Mouse (Mus musculus) left cerebral cortex, postnatal 4 days (tissue): ENCODE results near the gene Tent5c. TPM values are rescaled to one million over a fixed set of nuclear protein-coding genes. Genes with fewer than 3 reads are reported as not detected.
"Not testable (repeated sequence)": the region's sequence is repeated elsewhere in the genome, so short reads cannot be mapped to it uniquely, and the experiment has no call there.

Source experiments
- DNase-seq: peaks from one replicate; pipeline ENCODE4 v3.0.0-alpha.2; 2022
- intact Hi-C: fragments of 180-260 bp; cut with DNase I; formaldehyde crosslinking; loops from one replicate; pipeline ENCODE4 v1.15.1; 2025
- total RNA-seq, 2 experiments: library from RNA; stranded (reverse); gene quantifications; 2 replicates each; pipeline ENCODE4 v1.2.3; 2021

Gene Tent5c
- total RNA-seq, 2 experiments from 2014 or later = 1.0 to 1.8 TPM

DNA sequence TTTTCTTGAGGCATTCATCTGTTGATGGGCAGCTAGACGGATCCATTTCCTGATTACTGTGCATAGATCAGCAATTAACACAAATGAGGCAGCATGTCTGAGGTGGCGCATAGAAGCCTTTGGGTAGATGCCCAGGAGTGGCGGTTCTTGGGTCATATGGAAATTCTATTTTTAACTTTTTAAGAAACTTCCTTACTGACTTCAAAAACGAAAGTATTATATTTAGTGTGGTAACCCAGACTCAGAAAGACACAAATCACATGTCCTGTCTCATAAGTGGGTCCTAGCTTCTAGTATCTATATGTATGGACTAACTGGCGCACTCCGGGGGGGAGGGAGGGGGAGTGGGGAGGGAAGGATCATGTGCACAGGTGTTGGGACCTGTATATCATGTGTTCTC is 46.6 kb downstream of the Tent5c start:
- DNase-seq = no peak
- intact Hi-C loops = no loop called here

DNA sequence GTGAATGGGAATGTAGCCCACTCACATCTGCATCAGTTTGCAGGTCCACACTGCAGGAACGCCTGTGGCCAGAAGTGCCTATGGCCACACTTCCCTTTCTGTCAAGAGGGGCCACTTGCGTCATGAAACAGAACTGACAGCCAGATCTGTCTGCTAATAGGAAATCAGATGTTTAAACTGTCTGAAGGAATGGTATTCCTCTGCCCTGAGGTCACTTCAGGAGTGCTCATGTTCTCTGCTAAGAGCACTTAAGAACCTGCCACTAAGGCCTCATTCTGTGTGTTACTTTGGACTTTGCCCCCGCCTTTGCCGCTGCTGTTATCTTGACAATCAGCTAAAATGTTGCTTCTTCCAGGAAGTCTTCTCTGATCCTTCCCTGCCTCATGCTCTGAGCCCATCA is 48.4 kb downstream of the Tent5c start:
- intact Hi-C loops = no loop called here
- DNase-seq = no peak

DNA sequence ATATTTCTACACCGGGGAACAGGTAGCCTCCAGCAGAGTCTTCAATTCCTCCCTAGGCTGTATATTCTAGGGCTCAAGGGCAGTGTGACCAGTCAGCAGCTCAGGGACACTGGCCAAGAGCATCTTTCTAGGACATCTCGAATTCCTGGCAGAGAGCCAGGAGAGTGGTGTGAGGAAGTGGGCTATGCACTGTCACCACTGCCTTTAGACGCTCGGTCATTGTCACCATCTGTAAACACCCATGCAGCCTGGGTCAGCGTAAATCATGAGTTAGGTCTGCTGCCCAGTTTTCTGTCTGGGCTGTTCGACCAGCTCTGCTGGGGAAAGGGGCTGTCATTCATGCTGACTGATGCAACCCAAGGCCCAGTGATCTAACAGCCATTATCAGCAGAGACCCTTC is 49.1 kb downstream of the Tent5c start:
- intact Hi-C loops = no loop called here
- DNase-seq = peak; percentile 62

- no peak for DNase-seq
- intact Hi-C loops = no loop called here
Observed at GRCm38 (mm10) chr3:100439088-100439487, 50.0 kb downstream of the Tent5c start.

DNA sequence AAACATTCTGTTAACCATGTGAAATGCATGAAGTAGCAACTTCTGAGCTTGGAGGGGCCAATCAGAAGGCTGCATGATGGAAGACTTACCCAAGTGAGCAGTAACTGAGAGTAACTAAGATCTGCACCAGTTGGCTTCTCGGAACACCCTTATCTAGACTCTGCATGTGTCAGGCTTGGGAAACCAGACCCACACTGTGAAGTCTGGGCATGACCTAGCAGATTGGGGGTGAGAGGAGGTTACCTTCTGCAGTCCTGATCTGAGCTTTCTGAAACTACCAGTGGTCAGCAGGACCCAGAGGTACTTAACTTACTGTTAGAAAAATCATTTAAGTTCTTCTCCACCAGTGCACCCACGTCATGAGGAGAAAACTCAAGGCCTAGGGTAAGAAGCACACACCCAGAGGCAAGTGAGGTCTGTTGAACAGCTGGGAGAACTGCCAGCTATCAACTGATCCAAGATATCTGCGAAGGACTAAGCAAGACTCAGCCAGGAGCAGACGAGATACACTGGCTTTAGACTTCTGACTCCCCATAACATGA is 50.6 kb downstream of the Tent5c start:
- intact Hi-C loops = no loop called here
- DNase-seq = no peak

DNA sequence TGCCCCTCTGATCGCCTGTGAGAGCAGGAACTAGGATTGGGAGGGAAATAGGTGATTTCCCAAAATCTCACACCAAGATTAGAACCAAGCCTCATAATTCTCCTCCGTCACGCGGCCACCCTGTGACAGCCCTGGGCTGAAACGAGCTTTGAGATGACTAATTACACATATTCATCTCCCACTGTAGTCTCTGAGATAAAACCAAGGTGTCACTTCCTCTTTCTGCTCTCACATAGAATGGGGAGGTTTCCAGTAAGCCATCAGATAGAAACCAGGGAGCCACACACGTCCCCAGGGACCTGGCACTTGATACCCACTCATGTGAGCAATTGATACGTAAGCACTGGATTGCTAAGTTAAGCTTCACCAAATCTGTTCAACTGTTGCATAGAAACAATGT is 52.4 kb downstream of the Tent5c start:
- no peak for DNase-seq
- intact Hi-C loops = no loop called here

DNA sequence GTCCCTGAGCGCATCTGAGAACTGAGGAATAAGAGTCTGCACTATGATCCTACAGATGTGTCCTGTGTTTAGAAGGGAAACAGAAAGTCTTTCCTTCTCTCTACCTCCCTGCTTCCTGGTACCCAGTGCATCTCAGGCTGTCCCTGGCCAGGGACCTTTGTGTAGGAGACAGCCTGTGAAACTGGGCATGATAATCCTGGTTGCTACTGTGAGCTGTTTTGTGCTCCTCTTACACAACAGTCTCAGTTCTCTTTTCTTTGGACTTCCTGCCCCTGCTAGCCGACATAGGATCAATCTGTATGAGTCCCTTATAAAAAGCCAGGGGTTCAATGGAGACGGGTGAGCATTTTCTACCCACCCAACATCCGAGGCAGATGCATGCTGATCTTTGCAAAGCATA is 57.4 kb downstream of the Tent5c start:
- intact Hi-C loops = no loop called here
- DNase-seq = no peak

GRCm38 (mm10) chr3:100430731-100431130 is 58.4 kb downstream of the Tent5c start:
- DNase-seq = no peak
- intact Hi-C loops = no loop called here

DNA sequence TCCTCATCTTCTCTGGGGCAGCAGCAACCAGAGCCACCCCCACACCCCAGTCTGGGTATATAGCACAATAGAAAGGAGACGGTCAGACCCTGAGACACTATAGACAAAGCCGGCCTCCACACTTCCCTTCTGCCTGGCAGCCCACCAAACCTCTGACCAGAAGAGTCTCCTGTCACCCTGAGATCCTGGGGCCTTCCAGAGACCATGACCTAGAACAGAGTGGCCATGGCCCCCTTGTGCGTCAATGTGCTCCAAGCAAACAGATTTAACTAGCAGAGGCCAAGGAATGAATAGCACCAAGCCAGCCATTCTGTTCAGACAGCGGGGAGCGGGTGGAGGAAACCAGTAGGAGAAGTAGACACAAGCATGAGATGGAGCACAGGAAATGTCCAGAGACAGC is 59.0 kb downstream of the Tent5c start:
- intact Hi-C loops = no loop called here

DNA sequence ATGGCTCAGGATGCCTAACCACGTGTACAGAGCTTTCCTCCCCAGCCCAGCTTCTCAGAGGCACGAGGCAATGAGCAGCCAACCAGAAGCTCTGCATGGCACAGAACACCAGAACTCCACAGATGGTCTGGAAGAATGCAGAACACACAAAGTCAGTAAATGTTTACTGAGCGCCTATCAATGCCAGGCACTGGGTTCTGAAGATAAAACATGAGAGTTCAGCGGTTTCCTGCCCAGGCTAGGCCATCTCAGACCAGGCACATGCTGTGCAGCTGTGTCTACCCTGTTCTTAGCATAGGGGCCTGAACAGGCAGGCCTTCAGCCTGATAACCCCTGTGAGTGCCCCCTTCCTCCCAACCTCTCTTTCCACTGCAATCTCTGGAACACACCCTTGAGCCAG is 59.5 kb downstream of the Tent5c start:
- intact Hi-C loops = no loop called here
- no peak for DNase-seq

More for the DNA sequence above, 59.0 kb downstream of the Tent5c start:
- DNase-seq = no peak

DNA sequence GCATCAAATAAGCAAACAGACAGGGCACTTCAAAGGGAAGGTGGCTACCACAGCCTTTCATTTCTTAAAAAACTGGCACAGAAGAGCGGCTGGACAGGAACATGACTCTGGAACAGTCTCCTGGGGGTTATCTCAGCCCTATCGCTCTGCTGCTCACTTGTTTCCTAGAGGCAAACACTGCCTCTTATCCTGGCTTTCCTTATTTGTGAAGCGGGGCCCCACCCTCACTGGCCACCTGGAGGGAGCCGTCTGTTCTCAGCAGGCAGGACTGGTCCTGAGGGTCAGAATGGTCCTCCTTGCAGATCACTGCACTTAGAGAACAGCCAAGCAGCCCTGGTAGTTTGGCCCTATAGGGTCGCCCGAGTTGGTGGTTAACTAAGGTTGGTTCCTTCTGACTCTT is 61.6 kb downstream of the Tent5c start:
- intact Hi-C loops = no loop called here
- no peak for DNase-seq

DNA sequence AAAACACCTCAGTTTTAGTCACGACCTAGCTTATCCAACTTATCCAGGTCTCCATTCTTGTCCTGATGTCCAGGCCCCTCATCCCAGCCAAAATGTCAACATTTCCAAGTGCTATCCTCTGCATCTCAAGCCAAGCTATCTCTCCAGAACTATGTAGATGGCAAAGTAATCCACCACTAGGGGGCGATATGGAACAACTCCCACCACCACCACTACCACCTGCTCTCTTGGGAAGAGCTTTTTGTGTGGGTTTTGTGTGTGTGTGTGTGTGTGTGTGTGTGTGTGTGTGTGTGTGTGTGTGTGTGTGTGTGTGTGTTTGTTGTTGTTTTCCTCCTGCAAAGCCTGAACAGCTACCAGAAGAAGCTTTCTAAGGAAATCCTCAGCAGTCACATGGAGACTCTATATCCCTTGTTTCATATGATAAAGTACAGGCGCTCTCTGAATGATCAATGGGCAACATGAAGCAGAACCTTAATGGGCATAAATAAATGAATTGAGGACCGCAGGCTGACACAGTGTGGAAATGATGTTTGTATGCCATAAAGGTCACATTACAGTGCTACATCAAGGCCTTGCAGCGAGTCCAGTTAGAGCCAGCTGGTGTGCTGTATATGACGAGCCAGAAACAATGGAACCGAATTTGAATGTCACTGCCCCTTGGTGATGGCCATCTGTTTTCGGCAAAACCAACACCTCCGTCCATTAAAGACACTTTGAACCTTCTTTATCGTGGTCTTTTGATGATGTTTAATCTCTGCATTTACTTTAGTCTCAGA is 66.5 kb downstream of the Tent5c start:
- peak; percentile 46 for DNase-seq
- intact Hi-C loops = no loop called here

DNA sequence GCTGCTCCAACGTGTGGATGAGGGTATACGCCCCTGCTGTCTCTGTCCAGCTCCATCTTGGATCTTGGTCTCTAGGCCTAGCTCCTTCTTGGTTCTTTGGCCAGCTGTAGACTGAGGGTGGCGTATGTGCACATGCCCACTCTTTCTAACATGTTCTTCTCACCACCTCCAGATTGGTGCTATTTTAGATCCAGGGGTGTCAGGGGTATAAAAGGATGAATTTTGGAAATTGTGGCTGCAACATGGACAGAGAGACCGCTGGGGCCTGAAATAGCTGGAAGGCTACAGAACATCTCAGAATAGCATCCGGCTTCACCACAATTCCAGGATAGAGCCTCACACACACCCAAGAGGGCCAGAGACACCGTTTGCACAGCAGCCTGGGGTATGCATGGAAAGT is 67.8 kb downstream of the Tent5c start:
- intact Hi-C loops = no loop called here

GRCm38 (mm10) chr3:100420691-100421056 is 68.5 kb downstream of the Tent5c start:
- DNase-seq = no peak
- intact Hi-C loops = no loop called here

More for the DNA sequence above, 67.8 kb downstream of the Tent5c start:
- no peak for DNase-seq

DNA sequence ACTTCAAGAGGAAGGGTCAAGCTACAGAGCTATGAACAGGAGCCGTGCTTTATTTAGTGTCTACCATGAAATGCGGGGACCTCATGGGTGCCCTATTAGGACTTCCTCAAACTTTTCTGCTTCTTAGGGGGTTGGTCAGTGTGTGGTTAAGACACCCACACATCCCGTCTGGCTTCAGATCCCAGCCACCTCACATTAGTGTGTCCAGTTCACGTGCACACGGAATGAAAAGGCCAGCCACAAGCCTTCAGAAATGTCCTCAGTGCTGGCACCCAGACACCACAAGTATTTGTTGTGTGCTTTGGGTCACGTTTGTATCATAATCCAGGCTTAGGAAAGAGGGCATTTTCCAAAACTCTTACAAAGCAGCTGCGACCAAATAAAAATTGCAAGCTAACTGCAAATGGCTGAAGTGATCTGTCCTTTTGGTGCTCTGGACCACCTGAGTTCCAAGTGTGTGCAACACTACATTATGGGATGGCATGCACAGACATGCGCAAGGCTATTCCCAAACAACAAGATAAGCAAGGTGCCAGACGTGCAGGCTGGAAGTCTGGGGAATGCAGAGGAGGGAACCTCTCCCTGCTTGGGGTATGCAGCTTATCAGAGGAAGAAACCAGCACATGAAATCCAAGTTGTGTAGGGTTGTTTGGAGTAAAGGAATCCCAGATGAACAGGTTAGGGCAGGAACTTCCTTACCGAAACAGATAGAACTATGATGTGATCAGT is 69.0 kb downstream of the Tent5c start:
- DNase-seq = no peak
- intact Hi-C loops = no loop called here

- DNase-seq = no peak
- intact Hi-C loops = no loop called here
Observed at GRCm38 (mm10) chr3:100418387-100418786, 70.7 kb downstream of the Tent5c start.

DNA sequence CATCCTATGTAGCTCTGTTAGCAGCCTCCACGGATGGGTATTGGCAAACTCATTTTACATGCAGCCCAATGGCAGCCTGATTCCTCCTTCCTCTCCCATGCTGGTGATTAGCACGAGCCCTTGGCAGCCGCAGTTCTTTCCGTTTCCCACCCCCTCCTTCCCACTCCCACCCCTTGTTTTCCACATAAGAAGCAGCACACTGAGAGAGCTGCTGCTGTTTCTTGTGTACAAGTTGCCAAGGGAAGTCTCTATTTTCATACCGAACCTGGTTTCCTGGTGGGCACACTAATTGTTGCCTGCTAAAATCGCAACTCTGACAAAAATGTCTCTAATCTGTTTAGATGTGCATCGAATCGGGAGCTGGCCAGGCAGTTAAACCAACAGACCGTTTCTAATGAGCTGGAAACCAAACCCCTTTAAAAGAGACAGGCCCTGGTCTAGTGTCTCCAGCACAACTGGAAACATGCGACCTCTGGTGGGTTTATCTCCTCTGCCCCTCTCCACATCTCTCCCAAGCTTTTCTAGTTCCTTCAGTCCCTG is 71.3 kb downstream of the Tent5c start:
- peak; percentile 52 for DNase-seq
- intact Hi-C loops = no loop called here

DNA sequence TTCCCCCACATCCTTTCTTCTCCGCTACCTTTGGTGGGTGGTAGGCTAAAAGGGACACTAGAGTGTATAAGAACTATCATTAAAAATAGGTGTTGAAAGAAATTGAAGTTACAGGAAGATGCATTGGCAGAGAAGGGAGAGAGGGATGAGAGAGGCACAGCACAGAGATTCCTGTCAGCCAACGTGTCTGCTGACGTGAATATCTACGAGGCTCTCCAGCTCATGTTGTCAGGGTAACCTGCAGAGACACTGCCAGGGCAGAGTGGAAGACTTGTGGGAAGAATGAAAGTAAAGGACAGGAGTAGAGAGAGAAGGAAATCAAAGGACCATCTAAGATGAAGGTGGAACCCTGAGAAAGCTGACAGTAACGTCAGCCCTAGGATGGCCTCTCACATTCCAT is 73.5 kb downstream of the Tent5c start:
- intact Hi-C loops = no loop called here
- no peak for DNase-seq

DNA sequence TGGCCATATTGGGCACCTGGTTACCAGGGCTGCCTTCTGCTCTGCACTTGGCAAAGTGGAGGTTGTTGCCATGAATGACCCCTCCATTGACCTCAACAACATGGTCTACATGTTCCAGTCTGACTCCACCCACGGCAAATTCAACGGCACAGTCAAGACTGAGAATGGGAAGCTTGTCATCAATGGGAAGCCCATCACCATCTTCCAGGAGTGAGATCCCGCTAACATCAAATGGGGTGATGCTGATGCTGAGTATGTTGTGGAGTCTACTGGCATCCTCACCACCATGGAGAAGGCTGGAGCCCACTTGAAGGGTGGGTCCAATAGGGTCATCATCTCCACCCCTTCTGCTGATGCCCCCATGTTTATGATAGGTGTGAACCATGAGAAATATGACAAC is 75.5 kb downstream of the Tent5c start:
- intact Hi-C loops, DNase-seq: not testable (repeated sequence)

- intact Hi-C loops = no loop called here
- no peak for DNase-seq
Observed at GRCm38 (mm10) chr3:100411945-100412344, 77.2 kb downstream of the Tent5c start.

GRCm38 (mm10) chr3:100409280-100409679 is 79.8 kb downstream of the Tent5c start:
- no peak for DNase-seq

More at GRCm38 (mm10) chr3:100409280-100409679, 79.8 kb downstream of the Tent5c start:
- intact Hi-C loops = no loop called here
